Mouse (Mus musculus): ENCODE results near the gene Lrfn1.

Gene Lrfn1

DNA sequence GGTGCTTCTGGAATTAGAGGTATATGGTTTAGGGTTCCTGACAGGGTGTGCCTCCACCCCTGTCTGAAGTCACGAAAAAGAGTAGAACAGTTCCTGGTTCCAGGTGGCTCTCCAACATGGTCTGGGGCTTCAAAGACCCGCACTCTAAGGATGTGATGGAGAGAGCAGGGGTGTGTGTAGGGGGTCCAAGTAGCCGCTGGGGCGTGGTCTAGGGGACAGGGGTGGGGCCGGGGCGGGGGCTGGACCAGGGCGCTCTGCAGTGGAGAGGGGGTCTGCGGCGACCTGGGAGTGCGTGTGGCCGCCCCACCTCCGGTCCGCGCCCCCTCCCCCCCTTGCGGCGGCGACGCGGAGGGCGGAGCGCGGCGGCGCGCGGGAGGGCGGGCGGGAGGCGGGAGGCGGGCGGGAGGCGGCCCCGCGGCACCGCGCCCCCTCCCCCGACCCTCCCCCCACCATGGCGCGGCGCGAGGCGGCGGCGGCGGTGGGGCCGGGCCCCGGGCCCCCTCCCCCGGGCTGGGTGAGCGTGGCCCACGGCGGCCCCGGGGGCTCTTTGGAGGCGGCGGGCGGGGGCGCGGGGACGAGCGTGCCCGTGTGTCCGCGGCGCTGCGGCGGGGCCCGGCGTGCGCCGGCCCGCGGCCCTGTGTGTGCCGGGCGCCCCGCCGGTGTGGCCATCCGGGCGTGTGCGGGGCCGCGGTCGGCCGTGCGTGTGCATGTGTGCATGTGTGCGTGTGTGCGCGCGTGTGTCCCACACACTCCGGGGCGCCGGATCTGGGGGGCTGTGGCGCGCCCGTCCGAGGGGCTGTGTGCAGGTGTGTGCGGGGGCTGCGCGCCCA, at the start of gene Lrfn1:
Gene Lrfn1 (plus strand): TSS at position 450 of the 830 bp plus-strand sequence.
- DNase-seq (ENCODE audit: low read depth, low spot score), result no peak

DNA sequence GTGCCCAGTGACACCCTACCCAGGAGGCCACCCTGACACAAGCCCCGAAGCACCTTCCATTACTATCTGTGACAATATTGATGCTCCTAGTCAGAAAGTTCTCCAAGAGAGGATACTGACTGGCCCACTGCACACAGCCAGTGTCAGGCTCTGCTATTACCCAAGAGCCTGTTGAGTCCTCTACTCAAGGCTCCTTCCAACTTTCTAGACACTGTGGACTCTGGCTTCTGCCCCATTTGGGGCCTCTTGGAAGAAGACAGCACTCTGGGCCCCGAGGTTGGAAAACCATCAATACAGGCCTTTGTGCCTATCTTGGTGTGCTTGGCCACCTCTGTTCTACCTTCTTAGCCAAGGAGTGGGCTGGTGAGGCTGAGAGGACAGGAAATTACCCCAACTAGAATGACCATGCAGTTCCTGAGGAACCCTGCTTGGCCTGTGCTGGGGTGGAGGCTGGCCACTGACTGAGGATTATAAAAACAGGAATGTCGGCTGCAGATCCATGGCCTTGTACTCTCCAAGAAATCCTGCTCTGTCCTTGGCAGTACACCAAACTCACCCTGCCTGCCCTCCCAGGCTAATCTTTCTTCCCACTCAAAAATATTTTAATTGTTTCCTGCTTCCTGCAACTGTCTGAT, 40.8 kb upstream of the Lrfn1 start:
- DNase-seq (ENCODE audit: low read depth, low spot score), result no peak

DNA sequence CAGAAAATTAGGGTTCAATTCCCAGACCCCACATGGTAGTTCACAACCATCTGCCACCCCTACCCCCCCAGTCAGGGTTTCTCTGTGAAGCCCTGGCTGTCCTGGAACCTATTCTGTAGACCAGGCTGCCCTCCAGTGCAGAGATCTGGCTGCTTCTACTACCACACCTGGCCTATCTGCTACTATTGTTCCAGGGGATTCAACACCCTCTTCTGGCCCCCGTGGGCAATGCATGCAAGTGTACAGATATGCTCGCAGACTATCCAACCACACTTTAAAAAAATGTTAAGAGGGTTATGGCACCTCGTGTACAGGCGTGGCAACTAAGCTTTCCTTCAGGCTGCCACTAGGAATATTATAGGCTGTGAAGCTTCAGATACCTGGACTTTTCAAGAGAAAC, 39.0 kb upstream of the Lrfn1 start:
- DNase-seq (ENCODE audit: low read depth, low spot score), result no peak

DNA sequence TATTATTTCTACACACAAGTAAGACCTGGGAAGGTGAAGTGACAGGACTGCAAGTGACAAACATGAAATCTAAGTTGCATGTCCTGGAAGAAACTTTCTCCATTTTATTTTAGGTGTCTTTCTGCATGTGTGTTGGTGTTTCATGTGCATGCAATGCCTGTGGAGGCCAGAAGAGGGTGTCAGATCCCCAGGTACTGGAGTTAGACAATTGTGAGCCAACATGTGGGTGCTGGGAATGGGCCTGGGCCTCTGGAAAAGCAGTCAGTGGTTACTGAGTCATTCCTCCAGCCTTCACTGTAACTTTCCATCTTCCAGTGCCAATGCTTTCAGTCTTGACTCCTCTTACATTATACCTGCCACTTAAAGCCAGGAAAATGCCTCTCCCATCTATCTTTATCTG, 34.4 kb upstream of the Lrfn1 start:
- no peak for DNase-seq (ENCODE audit: low read depth, low spot score)

DNA sequence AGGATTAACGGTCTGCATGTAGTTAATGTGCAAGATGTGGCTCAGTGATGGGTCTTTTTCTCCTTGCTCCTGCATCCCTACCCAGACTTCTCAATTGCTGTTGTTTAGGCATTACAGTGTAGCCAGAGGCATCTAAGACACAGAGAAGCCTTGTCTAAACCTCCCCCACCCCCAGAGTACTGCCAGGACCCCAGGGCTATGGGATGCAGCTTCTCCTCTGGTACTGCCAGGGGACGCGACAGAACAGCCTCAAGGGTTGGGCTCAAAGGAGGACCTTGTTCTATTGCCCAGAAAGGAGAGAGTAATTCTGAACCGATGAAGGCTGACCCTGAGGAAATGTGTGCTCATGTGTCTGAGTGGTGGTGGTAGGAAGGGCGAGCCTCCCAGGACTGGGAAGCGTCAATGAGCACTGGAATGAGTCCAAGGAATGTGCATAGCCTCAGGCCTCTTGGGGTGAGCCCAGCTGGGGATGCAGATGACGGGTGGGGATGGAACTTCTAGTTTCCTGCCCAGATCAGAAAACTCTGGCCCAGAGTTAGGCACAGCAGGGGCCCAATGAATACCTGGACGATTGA, 33.6 kb upstream of the Lrfn1 start:
- DNase-seq (ENCODE audit: low read depth, low spot score), result peak; percentile 33

DNA sequence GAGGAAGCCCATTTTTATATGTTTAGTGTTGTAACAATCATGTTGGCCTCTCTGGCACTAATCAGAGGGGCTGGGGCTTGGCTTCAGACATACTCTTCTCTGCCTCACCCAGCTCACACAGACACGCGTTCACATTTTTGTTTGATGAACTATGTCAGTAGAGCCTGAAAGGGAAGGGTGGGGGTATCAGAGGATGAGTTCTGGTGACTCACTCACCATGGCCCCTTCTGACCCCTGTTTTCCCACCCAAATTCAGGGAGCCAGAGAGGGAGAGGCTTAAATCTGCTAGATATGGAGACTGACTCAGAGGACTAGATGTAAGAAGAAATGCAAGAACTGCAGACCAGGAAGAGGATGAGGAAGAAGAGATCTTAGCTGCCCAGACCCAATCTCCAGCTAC, 32.4 kb upstream of the Lrfn1 start:
- no peak for DNase-seq (ENCODE audit: low read depth, low spot score)

DNA sequence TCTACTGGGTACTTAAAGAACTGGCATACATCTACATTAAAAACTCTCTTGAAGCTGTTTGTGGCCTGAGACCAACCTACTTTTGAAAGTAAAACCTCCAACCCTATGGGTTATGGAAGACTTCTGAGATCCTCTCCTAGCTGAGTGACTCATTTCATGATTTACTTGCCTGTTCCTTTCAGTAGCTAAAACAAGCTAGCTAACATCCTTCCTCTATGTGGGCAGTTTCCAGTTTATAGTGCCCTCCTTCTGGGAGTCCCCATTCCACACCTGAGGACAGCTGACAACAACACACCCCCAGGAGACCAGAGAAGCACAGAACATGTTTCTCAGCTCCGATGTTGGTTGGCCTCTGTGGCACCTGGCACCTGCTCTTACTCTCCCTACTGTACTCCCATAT, 28.8 kb upstream of the Lrfn1 start:
- DNase-seq (ENCODE audit: low read depth, low spot score), result no peak

DNA sequence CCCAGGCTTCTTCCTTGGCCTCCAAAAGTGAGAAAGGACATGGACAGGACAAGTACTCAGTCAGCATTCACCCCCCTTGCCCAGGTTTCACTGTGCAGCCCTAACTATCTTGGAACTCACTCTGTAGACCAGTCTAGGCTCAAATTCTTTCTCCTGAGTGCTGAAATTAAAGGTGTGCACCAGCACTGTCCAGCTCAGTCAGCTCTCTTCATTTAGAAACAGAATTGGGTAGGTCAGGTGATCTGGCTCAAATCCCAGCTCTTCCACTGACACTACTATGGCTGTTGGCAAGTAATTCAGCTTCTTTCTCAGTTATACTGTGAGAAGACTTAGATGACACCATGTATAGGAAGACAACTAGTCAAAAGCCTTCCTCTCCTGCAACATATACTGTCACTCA, 24.0 kb upstream of the Lrfn1 start:
- DNase-seq (ENCODE audit: low read depth, low spot score), result no peak

DNA sequence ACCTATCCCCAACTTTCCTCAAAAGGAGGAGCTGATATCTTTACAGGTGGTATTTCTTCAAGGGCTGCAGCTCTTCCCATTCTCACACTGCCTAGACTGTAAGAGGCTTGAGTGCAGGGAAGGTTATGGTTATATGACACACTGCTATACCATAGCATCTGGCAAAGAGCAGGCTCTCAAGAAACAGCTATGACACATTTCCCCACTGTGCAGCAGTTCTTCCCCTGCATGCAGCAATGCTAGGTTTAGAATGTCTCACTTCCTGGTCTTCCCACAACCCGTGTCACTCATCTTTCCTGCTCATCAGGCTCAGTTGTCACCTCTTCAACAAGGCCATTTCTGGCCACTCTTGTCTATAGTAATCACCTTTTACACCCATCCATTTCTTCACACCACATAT, 21.3 kb upstream of the Lrfn1 start:
- no peak for DNase-seq (ENCODE audit: low read depth, low spot score)

DNA sequence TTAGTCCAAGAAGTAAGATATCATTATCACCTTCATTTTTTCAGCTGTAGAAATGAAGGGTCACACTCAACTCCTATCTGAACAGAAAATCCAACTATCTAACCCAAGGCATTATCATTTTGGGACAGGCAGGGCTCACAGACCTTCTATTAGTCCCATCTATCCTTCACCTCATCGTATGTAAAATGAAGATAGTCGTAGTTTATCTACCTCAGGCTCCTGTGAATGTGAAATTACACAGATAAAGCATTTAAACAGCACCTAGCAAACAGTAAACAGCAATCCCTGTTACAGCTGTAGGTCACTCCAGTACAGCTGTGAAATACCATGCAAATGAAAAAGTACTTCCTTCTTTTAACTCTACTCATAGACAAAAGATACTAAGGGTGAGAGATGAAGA, 19.5 kb upstream of the Lrfn1 start:
- no peak for DNase-seq (ENCODE audit: low read depth, low spot score)

DNA sequence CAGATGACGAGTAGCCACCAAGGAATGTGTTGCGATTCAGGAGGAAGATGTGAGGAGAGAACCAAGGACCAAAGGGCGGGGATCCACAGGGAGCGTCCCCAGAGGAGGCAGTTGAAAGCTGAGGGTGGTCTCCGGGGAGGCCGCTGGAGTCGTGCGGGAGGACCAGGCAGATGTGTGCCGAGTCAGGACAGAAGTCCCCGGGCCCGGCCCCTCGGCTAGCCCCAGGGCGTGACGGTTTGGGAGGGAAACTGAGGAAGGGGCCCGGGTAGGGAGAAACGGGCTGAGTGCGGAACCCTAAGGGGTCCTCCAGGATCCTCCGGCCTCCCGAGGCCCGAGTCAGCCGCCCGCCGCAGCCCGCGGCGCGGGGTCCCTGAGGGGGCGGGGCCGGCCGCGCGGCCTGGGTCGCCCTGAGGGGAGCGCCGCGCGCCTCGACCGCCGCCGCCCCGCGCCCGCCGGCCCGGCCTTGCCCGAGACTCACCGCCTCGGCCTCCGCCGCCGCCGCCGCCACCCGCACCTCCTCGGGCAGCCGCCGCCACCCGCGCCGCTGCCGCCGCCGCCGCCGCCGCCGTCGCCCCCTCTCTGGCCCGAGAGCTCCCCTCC, 16.0 kb upstream of the Lrfn1 start:
- DNase-seq (ENCODE audit: low read depth, low spot score), result no peak

DNA sequence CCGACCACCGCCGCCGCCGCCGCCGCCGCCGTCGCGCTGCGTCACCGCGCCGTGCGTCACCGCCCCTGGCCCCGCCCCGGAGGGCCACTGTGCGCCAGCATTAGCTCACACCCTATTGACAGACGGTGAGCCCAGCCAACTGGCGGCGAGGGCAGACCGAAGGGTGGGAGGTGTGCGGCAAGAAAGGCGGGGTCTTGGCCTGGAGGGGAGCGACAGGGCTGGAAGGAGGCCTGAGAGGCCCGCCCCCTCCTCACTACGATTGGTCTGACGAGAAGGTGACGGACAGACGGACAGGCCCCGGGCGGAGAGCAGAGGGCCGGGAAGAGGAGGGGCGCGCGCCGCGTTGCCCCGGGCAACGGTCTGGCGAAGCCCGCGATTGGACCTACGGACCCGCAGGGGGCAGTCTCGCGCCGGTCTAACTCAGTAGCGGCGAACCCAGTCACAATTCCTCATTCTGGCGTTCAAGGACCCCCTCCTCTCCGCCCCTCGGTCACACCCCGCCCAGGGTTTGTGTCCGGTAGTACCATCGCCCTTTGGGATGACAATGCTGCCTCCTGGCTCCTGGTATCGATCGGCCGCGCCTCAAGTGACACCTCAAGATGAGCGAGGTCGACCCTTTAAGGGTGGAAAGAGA, 15.4 kb upstream of the Lrfn1 start:
- DNase-seq (ENCODE audit: low read depth, low spot score), result peak; percentile 100

DNA sequence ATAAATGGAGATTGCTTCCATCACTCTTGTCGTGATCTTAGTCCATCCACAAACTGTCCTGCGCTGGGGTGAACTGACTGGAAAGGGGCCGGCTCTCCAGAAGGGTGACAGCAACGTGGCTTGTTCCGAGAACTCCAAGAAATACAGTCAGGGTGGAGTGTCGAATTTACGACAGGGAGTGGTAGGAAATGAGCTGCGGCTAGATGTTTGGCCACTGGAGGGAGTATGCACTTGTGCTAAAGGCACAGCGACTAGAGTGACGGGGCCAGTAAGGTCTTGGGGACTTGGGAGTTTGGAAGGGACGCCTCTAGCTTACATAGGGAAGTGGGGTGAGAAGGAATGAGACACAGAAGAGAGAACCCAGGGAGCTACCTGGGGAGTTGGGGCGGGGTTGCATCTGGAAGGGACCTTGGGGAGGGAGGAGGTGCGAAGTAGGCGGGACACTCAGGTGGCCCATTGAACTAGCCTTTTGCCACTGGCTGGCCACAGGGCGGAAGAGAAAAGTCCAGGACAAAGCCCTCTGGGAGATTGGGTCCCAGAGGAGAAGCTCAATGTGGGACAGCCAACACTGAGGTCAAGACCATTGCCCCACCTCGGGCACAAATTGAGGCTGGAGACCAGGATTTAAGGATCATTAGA, 14.7 kb upstream of the Lrfn1 start, which contains the start of gene Gmfg:
Gene Gmfg (plus strand): TSS at position 516 of the 639 bp plus-strand sequence.
- peak; percentile 77 for DNase-seq (ENCODE audit: low read depth, low spot score)

DNA sequence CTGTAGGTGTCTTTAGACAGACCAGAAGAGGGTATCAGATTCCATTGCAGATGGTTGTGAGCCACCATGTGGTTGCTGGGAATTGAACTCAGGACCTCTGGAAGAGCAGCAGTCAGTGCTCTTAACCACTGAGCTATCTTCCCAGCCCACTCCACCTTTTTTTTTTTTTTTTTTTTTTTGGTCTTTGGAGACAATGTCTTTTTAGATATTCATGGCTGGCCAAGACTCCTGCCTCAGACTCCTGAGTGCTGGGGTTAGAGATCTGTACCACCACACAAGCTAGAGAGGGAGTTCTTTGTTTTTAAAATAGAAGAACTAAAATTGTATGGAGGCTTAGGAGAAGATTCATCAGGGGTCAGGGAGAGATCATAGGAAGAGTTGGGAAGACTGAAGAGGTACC, 13.8 kb upstream of the Lrfn1 start:
- DNase-seq (ENCODE audit: low read depth, low spot score), result no peak

DNA sequence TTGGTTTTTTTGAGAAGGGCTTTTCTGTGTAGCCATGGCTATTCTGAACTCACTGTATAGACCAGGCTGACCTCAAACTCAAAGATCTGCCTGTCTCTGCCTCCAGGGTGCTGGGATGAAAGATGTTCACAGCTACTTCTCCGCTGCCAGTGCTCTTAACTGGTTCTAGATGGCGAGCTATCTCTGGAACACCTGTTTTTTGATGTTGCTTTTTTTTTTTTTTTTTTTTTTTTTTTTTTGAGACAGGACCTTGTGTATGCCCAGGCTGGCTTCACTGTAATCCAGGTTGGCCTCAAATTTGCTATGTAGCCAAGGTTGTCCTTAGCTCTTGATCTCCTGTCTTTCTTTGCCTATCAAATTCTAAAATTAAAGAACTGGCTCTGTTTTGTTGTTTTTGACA, 13.0 kb upstream of the Lrfn1 start:
- no peak for DNase-seq (ENCODE audit: low read depth, low spot score)

DNA sequence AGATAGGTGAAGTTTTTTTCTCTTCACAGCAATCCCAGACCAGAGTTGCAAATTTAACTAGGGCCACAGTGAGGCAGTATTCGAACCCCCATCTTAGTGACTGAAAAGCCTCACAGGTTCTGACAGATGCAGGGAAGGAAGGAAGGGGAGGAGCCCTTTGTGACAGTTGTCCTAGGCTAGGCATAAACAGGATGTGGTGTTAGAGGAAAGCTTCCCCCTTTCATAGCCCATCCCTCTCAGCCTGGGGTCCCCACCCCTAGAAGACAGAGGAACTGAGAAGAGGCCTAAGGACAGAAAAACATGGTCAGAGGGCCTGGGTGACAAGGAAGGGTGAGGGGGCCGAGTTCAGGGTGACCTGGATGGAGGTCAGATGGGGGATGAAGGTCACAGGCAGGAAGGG, 11.0 kb upstream of the Lrfn1 start:
- DNase-seq (ENCODE audit: low read depth, low spot score), result peak; percentile 22

DNA sequence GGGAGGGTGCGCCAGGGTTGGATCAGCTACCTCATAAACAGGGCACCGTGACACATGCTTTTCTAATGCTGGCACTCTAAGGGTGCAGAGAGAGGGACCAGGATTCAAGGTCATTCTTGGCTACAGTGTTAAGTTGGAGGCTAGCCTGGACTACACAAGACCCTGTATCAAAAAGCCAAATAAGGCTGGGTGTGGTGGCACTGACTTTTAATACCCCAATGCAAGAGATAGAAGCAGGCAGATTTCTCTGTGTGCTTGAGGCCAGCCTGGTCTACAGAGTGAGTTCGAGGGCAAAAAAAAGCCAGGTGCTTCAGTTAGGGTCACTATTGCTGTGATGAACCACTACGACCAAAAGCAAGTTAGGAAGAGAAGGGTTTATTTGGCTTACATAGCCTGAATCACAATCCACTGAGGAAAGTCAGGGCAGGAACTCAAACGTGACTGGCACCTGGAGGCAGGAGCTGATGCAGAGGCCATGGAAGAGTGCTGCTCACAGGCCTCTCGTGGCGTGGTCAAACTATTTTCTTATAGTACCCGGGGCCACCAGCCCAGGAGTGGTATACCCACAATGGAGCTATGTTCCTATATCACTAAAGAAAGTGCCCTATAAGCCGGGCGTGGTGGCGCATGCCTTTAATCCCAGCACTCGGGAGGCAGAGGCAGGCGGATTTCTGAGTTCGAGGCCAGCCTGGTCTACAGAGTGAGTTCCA, 9.8 kb upstream of the Lrfn1 start:
- no peak for DNase-seq (ENCODE audit: low read depth, low spot score)

DNA sequence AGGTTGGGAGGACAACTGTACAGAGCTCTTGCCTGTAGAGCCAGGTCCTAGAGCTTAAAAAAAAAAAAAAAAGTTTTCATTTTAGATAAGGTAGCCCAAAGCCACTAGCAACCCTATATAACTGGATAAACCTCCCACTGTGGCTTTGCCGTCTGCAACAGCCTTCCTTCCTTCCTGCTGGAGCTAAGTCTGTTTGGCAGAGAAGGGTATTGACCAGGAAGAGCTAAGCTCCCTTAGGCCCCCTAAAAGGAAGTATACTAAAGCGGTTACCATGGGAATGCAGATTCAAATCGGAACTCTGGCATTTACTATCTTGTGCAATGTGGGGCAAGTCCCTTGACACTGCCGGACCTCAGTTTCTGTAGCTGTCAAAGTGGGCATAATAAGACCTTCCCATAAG, 9.1 kb upstream of the Lrfn1 start:
- peak; percentile 15 for DNase-seq (ENCODE audit: low read depth, low spot score)

DNA sequence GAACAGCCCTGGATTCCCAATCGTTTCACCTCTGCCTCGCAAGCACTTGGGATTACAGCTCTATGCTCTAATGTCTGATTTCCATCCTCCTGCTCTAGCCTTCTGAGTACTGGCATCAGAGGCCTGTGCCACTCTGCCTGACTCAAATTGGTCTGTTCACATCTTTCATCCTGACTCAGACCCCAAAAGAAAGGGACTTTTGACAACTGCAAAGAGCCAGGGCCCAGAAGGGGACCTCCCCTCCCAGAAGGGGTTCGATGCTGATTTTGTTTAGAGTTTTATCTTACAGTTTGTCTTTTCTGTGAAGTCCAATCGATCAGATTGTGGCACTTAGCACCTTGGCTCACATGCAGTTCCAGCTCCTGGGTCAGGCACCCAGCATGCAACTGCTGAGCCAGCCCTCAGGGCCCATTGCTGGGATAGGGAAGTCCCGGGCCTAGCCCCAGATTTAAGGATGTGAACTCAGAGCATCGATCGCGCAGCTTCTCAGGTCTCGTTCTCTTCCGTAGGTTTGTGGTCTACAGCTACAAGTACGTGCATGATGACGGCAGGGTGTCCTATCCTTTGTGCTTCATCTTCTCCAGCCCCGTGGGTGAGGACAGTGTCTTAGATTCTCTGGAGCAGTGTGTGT, 7.3 kb upstream of the Lrfn1 start:
- DNase-seq (ENCODE audit: low read depth, low spot score), result no peak

DNA sequence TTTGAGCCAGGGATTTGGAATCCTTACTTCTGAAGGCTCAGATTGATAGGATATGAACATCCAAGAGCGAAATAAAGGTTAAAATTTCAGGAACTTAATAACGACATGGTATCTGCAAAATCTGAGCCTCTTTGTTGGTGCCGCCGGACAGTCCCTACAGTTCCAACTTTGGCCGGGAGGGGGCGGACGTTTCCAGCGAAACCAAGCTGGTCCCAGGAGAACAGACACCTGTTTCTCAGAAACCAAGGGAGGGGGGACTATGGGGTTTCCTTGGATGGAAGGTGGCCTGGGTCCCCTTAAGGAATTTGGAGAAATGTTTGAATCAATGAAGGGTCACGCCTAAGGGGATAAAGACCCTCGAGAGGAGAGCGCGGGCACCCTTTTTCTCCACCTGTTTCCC, 5.3 kb upstream of the Lrfn1 start:
- no peak for DNase-seq (ENCODE audit: low read depth, low spot score)
